Mouse (Mus musculus) midbrain, embryonic 16.5 days (tissue): Measurements from ENCODE around the gene Abhd2. TPM values are rescaled to one million over a fixed set of nuclear protein-coding genes. Genes with fewer than 3 reads are reported as not detected.

Experiments used
- ATAC-seq: fragments of 200-750 bp; cut with Nextera tagmentation; 2 replicates; pipeline ENCODE4 v1.8.0; 2017; ENCODE audit warnings: moderate TSS enrichment
- H3K27ac ChIP-seq: fragments of 300-500 bp; sonication (generic); 2 replicates; pipeline ENCODE4 v1.5.1; 2014; ENCODE audit warnings: mild to moderate bottlenecking, low read length, mixed read lengths
- H3K27me3 ChIP-seq: fragments of 300-500 bp; sonication (generic); 2 replicates; pipeline ENCODE4 v1.6.1; 2014; ENCODE audit warnings: low read depth, low read length, mixed read lengths; ENCODE audit not compliant: control insufficient read depth, insufficient read depth
- H3K36me3 ChIP-seq: fragments of 300-500 bp; sonication (generic); 2 replicates; pipeline ENCODE4 v1.6.1; 2014; ENCODE audit warnings: mild to moderate bottlenecking, low read length, moderate library complexity, mixed read lengths; ENCODE audit not compliant: control insufficient read depth, insufficient read depth
- H3K4me1 ChIP-seq: fragments of 300-500 bp; sonication (generic); 2 replicates; pipeline ENCODE4 v1.6.1; 2014; ENCODE audit warnings: mild to moderate bottlenecking, low read length, mixed read lengths; ENCODE audit not compliant: control insufficient read depth, insufficient read depth
- H3K4me2 ChIP-seq: fragments of 300-500 bp; sonication (generic); 2 replicates; pipeline ENCODE4 v1.6.1; 2014; ENCODE audit warnings: mild to moderate bottlenecking, low read length, mixed read lengths
- H3K4me3 ChIP-seq: fragments of 300-500 bp; sonication (generic); 2 replicates; pipeline ENCODE4 v1.5.1; 2014; ENCODE audit warnings: low read depth, mild to moderate bottlenecking, low read length, moderate library complexity, mixed read lengths
- H3K9ac ChIP-seq: fragments of 300-500 bp; sonication (generic); 2 replicates; pipeline ENCODE4 v1.6.1; 2014; ENCODE audit warnings: low read depth, low read length, mixed read lengths
- H3K9me3 ChIP-seq: fragments of 300-500 bp; sonication (generic); replicated peaks from 2 replicates; pipeline ENCODE4 v1.6.1; 2014; ENCODE audit warnings: mild to moderate bottlenecking, low read length, mixed read lengths; ENCODE audit not compliant: control insufficient read depth, poor library complexity, severe bottlenecking
- WGBS: fragments of 180-500 bp; shearing (Covaris S2); extraction: QIAGEN DNeasy Blood & Tissue Kit; methylation state at CpG from one replicate; pipeline ENCODE4 v1.1.7; 2014; 5-methylcytosine and 5-hydroxymethylcytosine counted together
- polyA plus RNA-seq: library from polyadenylated mRNA; unstranded; fragments of >200 nt; fragmentation: Nextera tagmentation; extraction: Ambion mirVana; gene quantifications from 2 replicates; pipeline ENCODE4 v1.2.1, GENCODE M21; 2015

Gene Abhd2
- polyA plus RNA-seq, 1 experiment from 2014 or later: 19.3 TPM

- no peak for ATAC-seq
- Histone ChIP-seq H3K9me3 (no peaks in the 10 kb centered on the region), H3K36me3 (no peaks in the 10 kb centered on the region), H3K9ac (no peak overlapping the region), H3K4me3 (no peak overlapping the region), H3K4me2 (no peak overlapping the region), H3K4me1 (peaks cover 8% of the 10 kb centered on the region), H3K27ac (no peak overlapping the region), H3K27me3 (no peaks in the 10 kb centered on the region)
- WGBS: 70% methylated on average over 7 of the region's 7 CpGs
Observed at GRCm38 (mm10) chr7:79394666-79395065, 121.7 kb downstream of the Abhd2 start.

GRCm38 (mm10) chr7:79395186-79395585 lies 122.2 kb downstream of the Abhd2 start:
- Histone ChIP-seq H3K9me3 (no peaks in the 10 kb centered on the region), H3K4me2 (no peak overlapping the region), H3K4me1 (peaks cover 8% of the 10 kb centered on the region), H3K36me3 (no peaks in the 10 kb centered on the region), H3K27ac (no peak overlapping the region), H3K27me3 (no peaks in the 10 kb centered on the region), H3K9ac (no peak overlapping the region), H3K4me3 (no peak overlapping the region)
- ATAC-seq: no peak
- WGBS: 88% methylated on average over 7 of the region's 7 CpGs

GRCm38 (mm10) chr7:79397446-79397963 lies 124.5 kb downstream of the Abhd2 start:
- Histone ChIP-seq H3K9ac (no peak overlapping the region), H3K4me1 (peaks cover 3% of the 10 kb centered on the region), H3K27ac (no peak overlapping the region), H3K36me3 (no peaks in the 10 kb centered on the region), H3K4me3 (no peak overlapping the region), H3K9me3 (no peaks in the 10 kb centered on the region), H3K27me3 (no peaks in the 10 kb centered on the region), H3K4me2 (no peak overlapping the region)
- ATAC-seq: no peak
- WGBS: 87% methylated on average over 10 of the region's 10 CpGs

- no peaks in the 10 kb centered on the region for H3K36me3 ChIP-seq
- no peaks in the 10 kb centered on the region for H3K9me3 ChIP-seq
- no peak overlapping the region for H3K4me3 ChIP-seq
- no peaks in the 10 kb centered on the region for H3K27me3 ChIP-seq
- no peak overlapping the region for H3K27ac ChIP-seq
- H3K4me2 ChIP-seq: no peak overlapping the region
- no peak overlapping the region for H3K9ac ChIP-seq
- 93% methylated on average over 8 of the region's 8 CpGs for WGBS
- H3K4me1 ChIP-seq: no peaks in the 10 kb centered on the region
- ATAC-seq: no peak
Observed at GRCm38 (mm10) chr7:79398426-79398825, 125.4 kb downstream of the Abhd2 start.

GRCm38 (mm10) chr7:79398971-79399370 lies 126.0 kb downstream of the Abhd2 start:
- WGBS: 69% methylated on average over 12 of the region's 12 CpGs
- Histone ChIP-seq H3K4me3 (no peak overlapping the region), H3K9ac (no peak overlapping the region), H3K9me3 (no peaks in the 10 kb centered on the region), H3K27me3 (no peaks in the 10 kb centered on the region), H3K4me2 (no peak overlapping the region), H3K4me1 (no peaks in the 10 kb centered on the region), H3K36me3 (no peaks in the 10 kb centered on the region), H3K27ac (no peak overlapping the region)
- ATAC-seq: no peak

GRCm38 (mm10) chr7:79400296-79400695 lies 127.3 kb downstream of the Abhd2 start:
- no peaks in the 10 kb centered on the region for H3K4me1 ChIP-seq
- no peaks in the 10 kb centered on the region for H3K36me3 ChIP-seq
- no peak overlapping the region for H3K9ac ChIP-seq
- no peaks in the 10 kb centered on the region for H3K27me3 ChIP-seq
- no peak for ATAC-seq
- no peak overlapping the region for H3K27ac ChIP-seq
- H3K9me3 ChIP-seq: no peaks in the 10 kb centered on the region
- 84% methylated on average over 3 of the region's 3 CpGs for WGBS
- H3K4me3 ChIP-seq: no peak overlapping the region
- H3K4me2 ChIP-seq: no peak overlapping the region

GRCm38 (mm10) chr7:79414449-79415375 lies 141.7 kb downstream of the Abhd2 start:
- ATAC-seq: no peak

More at GRCm38 (mm10) chr7:79414449-79415375, 141.7 kb downstream of the Abhd2 start:
- H3K4me2 ChIP-seq: no peak overlapping the region
- H3K9ac ChIP-seq: no peak overlapping the region
- WGBS: 84% methylated on average over 18 of the region's 18 CpGs
- no peak overlapping the region for H3K4me3 ChIP-seq
- no peaks in the 10 kb centered on the region for H3K4me1 ChIP-seq
- no peaks in the 10 kb centered on the region for H3K36me3 ChIP-seq
- H3K9me3 ChIP-seq: no peaks in the 10 kb centered on the region
- H3K27me3 ChIP-seq: no peaks in the 10 kb centered on the region
- no peak overlapping the region for H3K27ac ChIP-seq

Other genes with a start within 250 kb of the Abhd2 start
- 0.12 and 0.24 TPM in 2 replicates for gene Acan, start 219.7 kb upstream of the Abhd2 start, polyA plus RNA-seq
- gene Hapln3, start 142.2 kb upstream of the Abhd2 start, polyA plus RNA-seq: 1.3 and 2.3 TPM in 2 replicates
- gene Mfge8, start 124.1 kb upstream of the Abhd2 start, polyA plus RNA-seq: 132 and 236 TPM in 2 replicates
- 15.0 and 17.1 TPM in 2 replicates for gene Rlbp1, start 113.8 kb downstream of the Abhd2 start, polyA plus RNA-seq
- 1.7 and 1.9 TPM in 2 replicates for gene Fanci, start 118.7 kb downstream of the Abhd2 start, polyA plus RNA-seq
- gene Polg, start 193.2 kb downstream of the Abhd2 start, polyA plus RNA-seq: 19.7 and 22.0 TPM in 2 replicates